Mouse (Mus musculus) MEL (cell line): Measurements from ENCODE around the gene Hpse.

ENCODE experiments used
- GATA1 ChIP-seq: IDR thresholded peaks from 2 replicates; pipeline ENCODE4 v1.6.1; 2011; ENCODE audit warnings: low read depth, low read length, improper control_type of control experiment
- MAFK ChIP-seq: IDR thresholded peaks from 2 replicates; pipeline ENCODE4 v1.6.1; 2011; ENCODE audit warnings: low read depth, mild to moderate bottlenecking, low read length, improper control_type of control experiment, borderline replicate concordance
- MEF2A ChIP-seq: IDR thresholded peaks from 2 replicates; pipeline ENCODE4 v1.6.1; 2014; ENCODE audit warnings: low read depth, mild to moderate bottlenecking, inconsistent platforms, low read length, improper control_type of control experiment; ENCODE audit not compliant: poor library complexity, insufficient replicate concordance, severe bottlenecking; ENCODE audit errors: extremely low read depth
- TAL1 ChIP-seq: IDR thresholded peaks from 2 replicates; pipeline ENCODE4 v1.6.1; 2012; ENCODE audit warnings: mild to moderate bottlenecking, inconsistent platforms, low read length, moderate library complexity, mixed read lengths

- TF ChIP-seq GATA1 (no peak), MAFK (no peak), TAL1 (no peak), MEF2A (no peak)
Observed at GRCm38 (mm10) chr5:100672403-100672802, 47.1 kb downstream of the Hpse start.
